Mouse (Mus musculus): Measurements from ENCODE around the gene Pip4k2b. TPM values are rescaled to one million over a fixed set of nuclear protein-coding genes. Genes with fewer than 3 reads are reported as not detected.

Gene Pip4k2b
- total RNA-seq, 2 experiments from 2014 or later, result 26.6 to 28.6 TPM

DNA sequence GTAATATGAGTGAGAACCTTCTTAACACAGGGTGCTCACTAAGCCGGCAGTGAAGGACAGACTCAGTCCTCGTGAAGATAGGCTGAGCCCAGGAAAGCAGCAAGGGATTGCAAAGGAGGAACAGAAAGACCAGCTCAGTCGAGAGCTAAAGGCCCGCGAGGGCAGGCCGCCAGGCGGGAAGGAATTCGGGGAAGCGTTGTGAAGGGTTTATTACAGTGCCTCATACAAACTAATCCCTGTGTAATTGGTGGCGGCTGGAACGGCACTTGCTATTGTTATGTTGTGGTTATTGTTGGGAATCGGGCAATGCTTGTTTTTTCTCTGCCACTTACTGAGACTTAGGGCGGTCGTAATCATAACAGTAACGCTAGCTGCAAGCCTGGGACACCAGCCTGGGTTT lies 67.1 kb downstream of the Pip4k2b start:
- no peak for ATAC-seq (replicated peaks; ENCODE audit: low FRiP score, low TSS enrichment, poor library complexity, severe bottlenecking)

DNA sequence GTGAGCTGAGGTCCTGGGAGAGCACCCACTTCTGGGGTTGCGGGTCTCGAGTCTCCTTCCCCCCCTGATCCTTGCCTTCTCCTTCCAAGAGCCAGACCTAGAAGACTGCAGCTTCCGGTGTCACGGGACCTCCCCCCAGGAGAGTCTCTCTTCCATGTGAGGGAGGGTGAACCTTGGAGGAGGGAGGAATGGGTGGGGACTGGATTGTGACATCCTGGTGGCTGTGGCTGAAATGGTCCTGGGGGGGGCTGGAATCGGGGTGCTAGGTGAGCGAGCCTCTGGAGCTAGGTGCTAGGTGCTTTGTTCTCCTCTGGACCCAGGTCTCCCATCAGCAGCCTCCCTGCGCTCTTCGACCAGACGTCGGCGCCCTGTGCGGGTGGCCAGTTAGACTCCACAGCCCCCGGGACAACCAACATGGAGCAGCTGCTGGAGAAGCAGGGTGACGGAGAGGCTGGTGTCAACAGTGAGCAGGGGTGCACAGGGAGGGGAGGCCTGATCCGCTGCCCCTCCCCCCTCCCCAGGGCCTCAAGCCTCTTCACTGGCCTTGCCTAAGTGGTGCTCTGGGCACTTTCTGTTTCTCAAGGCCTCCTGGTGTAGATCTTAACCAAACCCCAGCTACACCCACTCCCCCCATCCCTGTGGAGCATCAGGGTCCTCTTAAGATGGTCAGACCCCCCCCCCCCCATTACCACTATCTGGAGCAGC lies 68.3 kb downstream of the Pip4k2b start:
- no peak for ATAC-seq (replicated peaks; ENCODE audit: low FRiP score, low TSS enrichment, poor library complexity, severe bottlenecking)

DNA sequence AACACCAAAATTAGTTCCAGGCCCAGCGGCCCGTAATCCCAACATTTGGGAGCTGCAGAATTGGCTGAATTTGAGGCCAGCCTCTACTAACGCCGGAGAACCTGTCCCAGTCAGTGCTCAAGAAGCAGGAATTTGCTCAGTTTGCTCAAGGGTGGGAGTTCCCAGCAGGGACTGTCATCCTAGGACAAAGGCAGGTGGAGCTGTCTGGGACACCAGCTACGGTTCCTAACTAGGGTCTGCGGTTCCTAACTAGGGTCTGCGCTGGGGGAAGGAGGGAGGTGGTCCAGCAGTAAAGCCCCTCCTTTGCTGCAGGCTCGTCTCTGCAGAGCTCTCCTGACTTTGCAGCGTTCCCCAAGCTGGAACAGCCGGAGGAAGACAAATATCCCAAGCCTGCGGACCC lies 71.4 kb downstream of the Pip4k2b start:
- ATAC-seq (replicated peaks; ENCODE audit: low FRiP score, low TSS enrichment, poor library complexity, severe bottlenecking), result no peak

DNA sequence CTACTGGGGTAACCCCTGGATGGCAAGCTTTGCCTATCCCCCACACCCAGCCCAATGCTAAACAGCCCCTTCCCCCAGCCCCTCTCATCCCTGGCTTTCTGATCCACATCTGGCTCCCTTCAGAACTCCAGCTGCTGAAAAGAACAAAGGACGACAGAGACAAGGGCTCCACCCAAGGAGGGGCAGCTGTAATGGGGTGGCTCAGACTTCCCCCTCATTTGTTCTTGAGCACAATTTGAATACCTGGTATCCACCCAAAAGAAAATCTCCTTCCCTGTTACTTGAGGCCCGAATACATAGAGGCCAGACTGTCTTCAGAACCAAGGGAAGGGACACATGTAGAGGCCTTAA lies 73.4 kb downstream of the Pip4k2b start:
- ATAC-seq (replicated peaks; ENCODE audit: low FRiP score, low TSS enrichment, poor library complexity, severe bottlenecking), result no peak

DNA sequence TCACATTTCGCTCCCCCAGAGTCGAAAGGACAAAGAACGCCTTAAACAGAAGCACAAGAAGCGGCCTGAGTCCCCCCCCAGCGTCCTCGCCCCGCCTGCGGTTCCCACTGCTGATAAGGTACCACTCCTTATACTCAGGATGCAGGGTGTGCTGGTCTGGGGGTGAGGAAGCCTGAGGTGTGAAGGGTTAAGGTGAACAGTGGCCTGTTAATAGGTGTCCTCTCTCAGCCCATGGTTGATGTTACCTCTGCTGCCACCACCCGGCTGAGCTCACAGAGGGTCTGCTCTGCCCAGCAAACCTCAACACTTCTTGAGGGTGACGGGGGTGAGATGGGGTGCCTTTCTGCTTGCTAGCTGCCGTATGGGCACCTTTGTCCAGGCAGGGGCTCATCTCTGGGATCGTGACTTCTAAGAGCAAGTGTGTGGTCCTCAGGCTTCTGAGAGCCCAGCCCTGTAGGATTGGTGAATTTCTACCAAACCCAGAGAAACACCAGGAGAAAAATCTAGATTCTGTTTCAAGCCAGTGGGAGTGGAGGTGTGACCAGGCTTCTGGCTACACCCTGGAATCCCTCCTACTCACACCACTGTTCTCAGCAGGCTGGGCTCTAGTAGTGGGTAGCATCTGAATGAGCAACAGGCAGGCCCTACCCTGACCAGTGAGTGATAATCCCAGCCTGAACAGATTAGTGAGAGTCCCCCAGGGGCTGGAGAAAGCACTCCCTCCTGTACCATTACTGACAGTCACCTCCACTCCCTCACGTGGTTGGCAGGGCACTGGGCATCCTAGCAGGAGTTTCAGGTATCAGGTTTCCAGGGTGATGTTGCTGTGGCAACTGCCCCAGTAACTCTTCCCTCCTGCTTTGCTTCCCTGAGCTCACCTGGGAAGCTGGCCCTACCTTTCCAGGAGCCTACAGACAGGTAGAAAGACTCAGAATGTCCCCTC lies 74.0 kb downstream of the Pip4k2b start:
- ATAC-seq (replicated peaks; ENCODE audit: low FRiP score, low TSS enrichment, poor library complexity, severe bottlenecking), result no peak

DNA sequence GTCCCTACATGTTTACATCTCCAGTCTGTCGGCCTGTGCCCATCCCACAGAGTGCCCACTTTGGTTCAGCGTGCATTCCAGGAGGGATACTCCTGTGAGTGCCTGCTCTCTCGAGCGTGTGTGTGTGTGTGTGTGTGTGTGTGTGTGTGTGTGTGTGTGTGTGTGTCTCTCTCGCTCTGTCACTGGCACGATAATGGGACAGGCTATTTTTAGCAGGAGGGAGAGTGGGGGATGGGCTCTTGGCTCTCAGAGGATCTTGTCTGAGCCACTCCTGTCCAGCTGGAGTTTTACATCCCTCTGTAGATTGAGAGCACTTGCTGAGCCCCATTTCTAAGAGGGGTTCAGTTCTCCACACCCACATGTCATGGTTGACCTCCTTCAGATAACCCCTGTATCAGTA lies 74.7 kb downstream of the Pip4k2b start:
- no peak for ATAC-seq (replicated peaks; ENCODE audit: low FRiP score, low TSS enrichment, poor library complexity, severe bottlenecking)

DNA sequence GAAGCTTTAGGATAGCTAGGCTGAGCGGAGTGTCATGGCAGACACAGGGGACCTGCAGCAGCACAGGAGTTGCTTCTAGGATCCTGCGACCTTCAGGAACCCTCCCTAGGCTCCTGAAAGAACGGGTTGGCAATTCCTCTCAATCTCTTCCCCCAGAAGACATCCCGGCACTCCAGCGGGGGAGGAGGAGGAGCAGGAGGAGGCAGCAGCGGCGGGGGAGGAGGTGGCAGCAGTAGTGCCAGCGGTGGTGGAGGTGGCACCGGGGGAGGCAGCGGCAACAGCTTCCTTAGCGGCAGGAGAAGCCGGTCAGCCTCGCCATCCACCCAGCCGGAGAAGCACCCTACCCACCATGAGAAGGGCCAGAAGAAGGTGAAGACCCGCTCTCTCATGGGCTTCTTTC lies 75.2 kb downstream of the Pip4k2b start:
- ATAC-seq (replicated peaks; ENCODE audit: low FRiP score, low TSS enrichment, poor library complexity, severe bottlenecking), result no peak

DNA sequence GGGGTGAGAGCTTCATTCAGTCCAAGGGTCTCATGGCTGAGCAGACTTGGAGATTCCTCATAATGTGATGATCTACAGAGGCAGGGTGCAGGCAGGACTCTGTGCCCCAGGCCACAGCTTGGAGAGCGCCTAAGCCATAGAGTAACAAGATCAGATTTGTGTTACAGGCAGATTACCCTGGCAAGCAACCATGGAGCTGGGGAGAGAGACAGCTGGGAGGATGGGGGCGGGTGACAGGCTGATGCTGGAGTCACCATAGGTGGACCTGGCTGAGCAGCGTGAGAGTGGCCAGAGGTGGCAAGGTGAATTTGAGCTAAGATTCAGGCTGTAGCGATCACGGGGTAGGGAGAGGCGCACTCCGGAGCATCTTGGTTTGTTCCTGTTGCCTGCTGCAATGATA lies 76.3 kb downstream of the Pip4k2b start:
- ATAC-seq (replicated peaks; ENCODE audit: low FRiP score, low TSS enrichment, poor library complexity, severe bottlenecking), result no peak

DNA sequence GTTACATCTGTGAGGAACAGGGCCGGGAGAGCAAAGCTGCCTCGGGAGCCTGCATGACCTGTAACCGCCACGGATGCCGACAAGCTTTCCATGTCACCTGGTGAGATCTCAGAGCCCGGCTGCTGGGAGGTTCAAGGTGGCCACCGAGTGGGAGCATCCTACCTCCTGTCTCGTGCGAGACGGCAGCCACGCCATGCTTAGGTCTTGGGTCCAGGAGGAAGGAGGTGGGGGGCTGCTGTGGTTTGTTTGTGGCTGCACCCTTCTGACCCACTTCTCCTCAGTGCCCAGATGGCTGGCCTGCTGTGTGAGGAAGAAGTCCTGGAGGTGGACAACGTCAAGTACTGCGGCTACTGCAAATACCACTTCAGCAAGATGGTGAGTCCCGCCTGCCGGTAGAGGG lies 77.7 kb downstream of the Pip4k2b start:
- no peak for ATAC-seq (replicated peaks; ENCODE audit: low FRiP score, low TSS enrichment, poor library complexity, severe bottlenecking)

DNA sequence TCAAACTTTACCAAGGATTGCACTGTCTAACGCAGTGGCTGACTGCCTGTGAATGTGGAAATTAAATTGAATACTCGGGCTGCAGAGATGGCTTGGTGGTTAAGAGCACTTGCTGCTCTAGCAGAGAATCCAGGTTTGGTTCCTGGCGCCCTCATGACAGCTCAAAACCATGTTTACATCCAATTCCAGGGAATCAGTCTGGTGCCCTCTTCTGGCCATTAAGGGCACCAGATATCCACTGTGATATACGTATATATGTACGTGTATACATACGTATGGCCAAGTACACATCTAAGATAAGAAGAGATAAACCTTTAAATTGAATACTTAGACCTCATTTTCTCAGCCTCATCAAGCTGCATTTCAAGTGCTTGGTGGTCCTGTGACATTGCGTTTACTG lies 78.3 kb downstream of the Pip4k2b start:
- ATAC-seq (replicated peaks; ENCODE audit: low FRiP score, low TSS enrichment, poor library complexity, severe bottlenecking), result no peak

DNA sequence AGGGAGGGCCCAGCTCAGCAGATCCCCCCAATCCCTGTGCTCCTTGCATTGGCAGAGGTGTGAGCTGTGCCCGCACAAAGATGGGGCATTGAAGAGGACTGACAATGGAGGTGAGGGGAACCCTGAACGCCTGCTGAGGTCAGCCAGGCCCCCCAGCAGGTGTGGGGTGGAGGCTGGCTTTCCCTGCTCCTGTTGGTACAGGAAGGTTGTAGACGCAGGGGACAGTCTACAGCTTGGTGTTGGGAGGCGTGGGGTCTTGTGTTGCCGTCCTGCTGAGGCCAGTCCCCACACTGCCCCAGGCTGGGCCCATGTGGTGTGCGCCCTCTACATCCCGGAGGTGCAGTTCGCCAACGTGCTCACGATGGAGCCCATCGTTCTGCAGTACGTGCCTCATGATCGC lies 79.1 kb downstream of the Pip4k2b start:
- ATAC-seq (replicated peaks; ENCODE audit: low FRiP score, low TSS enrichment, poor library complexity, severe bottlenecking), result no peak

Other genes with a start within 250 kb of the Pip4k2b start
- gene 4933428G20Rik, start 244.4 kb downstream of the Pip4k2b start, total RNA-seq (2014; fragmentation: Nextera tagmentation), result not detected in 2 replicates
- not detected in 2 replicates for gene 4933428G20Rik, start 244.4 kb downstream of the Pip4k2b start, total RNA-seq (2017)
- not detected in 2 replicates for gene Srcin1, start 168.5 kb downstream of the Pip4k2b start, total RNA-seq (2014; fragmentation: Nextera tagmentation)
- not detected in 2 replicates for gene Srcin1, start 168.5 kb downstream of the Pip4k2b start, total RNA-seq (2017)
- gene Epop, start 115.0 kb downstream of the Pip4k2b start, total RNA-seq (2014; fragmentation: Nextera tagmentation), result 2.6 and 2.9 TPM in 2 replicates
- 0.61 and 2.6 TPM in 2 replicates for gene Epop, start 115.0 kb downstream of the Pip4k2b start, total RNA-seq (2017)
- gene Mllt6, start 81.3 kb downstream of the Pip4k2b start, total RNA-seq (2014; fragmentation: Nextera tagmentation), result 5.4 and 6.1 TPM in 2 replicates
- 4.8 and 5.4 TPM in 2 replicates for gene Mllt6, start 81.3 kb downstream of the Pip4k2b start, total RNA-seq (2017)
- gene Cisd3, start 58.9 kb downstream of the Pip4k2b start, total RNA-seq (2014; fragmentation: Nextera tagmentation), result 10.1 TPM in 1 of 2 replicates, not detected in the other
- 15.9 TPM in 1 of 2 replicates, not detected in the other for gene Cisd3, start 58.9 kb downstream of the Pip4k2b start, total RNA-seq (2017)
- 6.8 and 19.0 TPM in 2 replicates for gene Pcgf2, start 44.2 kb downstream of the Pip4k2b start, total RNA-seq (2014; fragmentation: Nextera tagmentation)
- gene Pcgf2, start 44.2 kb downstream of the Pip4k2b start, total RNA-seq (2017), result 0.23 and 0.28 TPM in 2 replicates
- 226 and 360 TPM in 2 replicates for gene Psmb3, start 41.3 kb downstream of the Pip4k2b start, total RNA-seq (2014; fragmentation: Nextera tagmentation)
- gene Psmb3, start 41.3 kb downstream of the Pip4k2b start, total RNA-seq (2017), result 171 and 175 TPM in 2 replicates
- 17.7 and 18.9 TPM in 2 replicates for gene Cwc25, start 21.9 kb upstream of the Pip4k2b start, total RNA-seq (2014; fragmentation: Nextera tagmentation)
- 20.4 and 23.3 TPM in 2 replicates for gene Cwc25, start 21.9 kb upstream of the Pip4k2b start, total RNA-seq (2017)
- 0.89 TPM in 1 of 2 replicates, not detected in the other for gene 1700001P01Rik, start 31.2 kb upstream of the Pip4k2b start, total RNA-seq (2014; fragmentation: Nextera tagmentation)
- 2.4 TPM in 1 of 2 replicates, not detected in the other for gene 1700001P01Rik, start 31.2 kb upstream of the Pip4k2b start, total RNA-seq (2017)
- gene Rpl23, start 37.7 kb upstream of the Pip4k2b start, total RNA-seq (2014; fragmentation: Nextera tagmentation), result 2,091 and 2,156 TPM in 2 replicates
- gene Rpl23, start 37.7 kb upstream of the Pip4k2b start, total RNA-seq (2017), result 1,518 and 2,802 TPM in 2 replicates
- gene Lasp1, start 54.3 kb upstream of the Pip4k2b start, total RNA-seq (2014; fragmentation: Nextera tagmentation), result 15.7 and 20.4 TPM in 2 replicates
- 56.3 and 63.5 TPM in 2 replicates for gene Lasp1, start 54.3 kb upstream of the Pip4k2b start, total RNA-seq (2017)
- gene B230217C12Rik, start 96.1 kb upstream of the Pip4k2b start, total RNA-seq (2014; fragmentation: Nextera tagmentation), result 0.45 and 1.7 TPM in 2 replicates
- 0.91 TPM in 1 of 2 replicates, not detected in the other for gene B230217C12Rik, start 96.1 kb upstream of the Pip4k2b start, total RNA-seq (2017)
- 0.54 and 3.2 TPM in 2 replicates for gene Fbxo47, start 139.4 kb upstream of the Pip4k2b start, total RNA-seq (2014; fragmentation: Nextera tagmentation)
- gene Fbxo47, start 139.4 kb upstream of the Pip4k2b start, total RNA-seq (2017), result 0.53 and 0.56 TPM in 2 replicates
- gene Plxdc1, start 241.7 kb upstream of the Pip4k2b start, total RNA-seq (2014; fragmentation: Nextera tagmentation), result 10.2 and 11.8 TPM in 2 replicates
- gene Plxdc1, start 241.7 kb upstream of the Pip4k2b start, total RNA-seq (2017), result 3.4 and 4.1 TPM in 2 replicates